Mouse (Mus musculus) retina, adult 2 months (tissue): Measurements from ENCODE around the gene Rnf40.
A peak's percentile ranks its signal among the peaks of the same experiment; 100 is the strongest.

Experiments used
- DNase-seq: peaks from one replicate; pipeline ENCODE4 v3.0.0-alpha.2; 2012; ENCODE audit warnings: low read depth, low spot score

Gene Rnf40

GRCm38 (mm10) chr7:127588011-127588871 lies at the start of gene Rnf40, which contains the start of gene Ccdc189:
Gene Rnf40, plus strand, starts transcription at chr7:127588767.
Gene Ccdc189, minus strand, starts transcription at chr7:127588595.
- DNase-seq: peak; percentile 85

GRCm38 (mm10) chr7:127541671-127542070 lies 46.9 kb upstream of the Rnf40 start:
- no peak for DNase-seq

- DNase-seq: no peak
These were observed 39.3 kb upstream of the Rnf40 start for GRCm38 (mm10) chr7:127549116-127549835.

GRCm38 (mm10) chr7:127551558-127551957 lies 37.0 kb upstream of the Rnf40 start:
- DNase-seq: no peak

GRCm38 (mm10) chr7:127560580-127560979 lies 28.0 kb upstream of the Rnf40 start:
- no peak for DNase-seq

GRCm38 (mm10) chr7:127561340-127561858 lies 27.2 kb upstream of the Rnf40 start, which contains the start of gene Tmem265:
Gene Tmem265, plus strand, starts transcription at chr7:127561390.
- DNase-seq: no peak

GRCm38 (mm10) chr7:127564381-127565150 lies 24.0 kb upstream of the Rnf40 start:
- DNase-seq: no peak

- DNase-seq: peak; percentile 84
These were observed 15.6 kb upstream of the Rnf40 start, which contains the start of gene Phkg2 for GRCm38 (mm10) chr7:127572895-127573471. Gene Phkg2, plus strand, starts transcription at chr7:127573340.

- DNase-seq: no peak
These were observed 15.0 kb upstream of the Rnf40 start for GRCm38 (mm10) chr7:127573503-127574008.

- DNase-seq: no peak
These were observed 14.5 kb upstream of the Rnf40 start for GRCm38 (mm10) chr7:127574115-127574514.

- no peak for DNase-seq
These were observed 5.3 kb upstream of the Rnf40 start for GRCm38 (mm10) chr7:127583260-127583659.

- no peak for DNase-seq
These were observed 3.5 kb upstream of the Rnf40 start for GRCm38 (mm10) chr7:127585031-127585430.

- no peak for DNase-seq
These were observed 2.4 kb upstream of the Rnf40 start for GRCm38 (mm10) chr7:127586149-127586548.

GRCm38 (mm10) chr7:127587196-127587595 lies 1.4 kb upstream of the Rnf40 start:
- DNase-seq: no peak

GRCm38 (mm10) chr7:127588901-127589300 lies 334 bp downstream of the Rnf40 start:
- no peak for DNase-seq

GRCm38 (mm10) chr7:127589637-127590036 lies 1.1 kb downstream of the Rnf40 start:
- DNase-seq: no peak

GRCm38 (mm10) chr7:127591108-127591507 lies 2.5 kb downstream of the Rnf40 start:
- no peak for DNase-seq

GRCm38 (mm10) chr7:127592575-127592974 lies 4.0 kb downstream of the Rnf40 start:
- DNase-seq: no peak

GRCm38 (mm10) chr7:127596747-127597146 lies 8.2 kb downstream of the Rnf40 start:
- DNase-seq: no peak

GRCm38 (mm10) chr7:127600612-127601011 lies 12.0 kb downstream of the Rnf40 start:
- DNase-seq: no peak

- DNase-seq: no peak
These were observed 13.2 kb downstream of the Rnf40 start for GRCm38 (mm10) chr7:127601735-127602134.
